Mouse (Mus musculus): ENCODE measurements around the gene Ccl4. TPM values are rescaled to one million over a fixed set of nuclear protein-coding genes. Genes with fewer than 3 reads are reported as not detected.

The Ccl4 gene
- polyA plus RNA-seq, 1 experiment from 2014 or later = 0.46 TPM

GRCm38 (mm10) chr11:83692008-83692407 lies 29.6 kb downstream of the Ccl4 start:
- no peaks in the 10 kb centered on the region for H3K36me3 ChIP-seq
- no peak overlapping the region for H3K4me2 ChIP-seq (replicated peaks)
- no peak overlapping the region for H3K27ac ChIP-seq (replicated peaks)
- no peaks in the 10 kb centered on the region for H3K27me3 ChIP-seq
- H3K4me3 ChIP-seq = no peak overlapping the region
- H3K4me1 ChIP-seq = no peaks in the 10 kb centered on the region
- H3K9me3 ChIP-seq = no peaks in the 10 kb centered on the region
- 74% methylated on average over 1 of the region's 1 CpGs for WGBS
- H3K9ac ChIP-seq (replicated peaks) = no peak overlapping the region
- no peak for ATAC-seq (replicated peaks)

GRCm38 (mm10) chr11:83703705-83704104 lies 41.3 kb downstream of the Ccl4 start, which contains the start of gene Wfdc17:
Gene Wfdc17, plus strand, starts transcription at chr11:83703991.
- Histone ChIP-seq H3K9ac (replicated peaks) (no peak within 1 kb of the TSS), H3K36me3 (no peaks in the 10 kb centered on the region), H3K27me3 (no peaks in the 10 kb centered on the region), H3K4me3 (no peak within 1 kb of the TSS), H3K4me1 (no peaks in the 10 kb centered on the region), H3K27ac (replicated peaks) (no peak within 1 kb of the TSS), H3K9me3 (no peaks in the 10 kb centered on the region), H3K4me2 (replicated peaks) (no peak within 1 kb of the TSS)
- ATAC-seq (replicated peaks) = no peak
- 71% methylated on average over 1 of the region's 1 CpGs for WGBS

GRCm38 (mm10) chr11:83708715-83709114 lies 46.3 kb downstream of the Ccl4 start, which contains the start of gene Wfdc18:
Gene Wfdc18, plus strand, starts transcription at chr11:83709015.
- H3K9me3 ChIP-seq = no peaks in the 10 kb centered on the region
- no peak within 1 kb of the TSS for H3K9ac ChIP-seq (replicated peaks)
- H3K4me3 ChIP-seq = no peak within 1 kb of the TSS
- 72% methylated on average over 4 of the region's 4 CpGs for WGBS
- H3K4me1 ChIP-seq = no peaks in the 10 kb centered on the region
- H3K4me2 ChIP-seq (replicated peaks) = no peak within 1 kb of the TSS
- no peaks in the 10 kb centered on the region for H3K27me3 ChIP-seq
- H3K36me3 ChIP-seq = no peaks in the 10 kb centered on the region
- no peak within 1 kb of the TSS for H3K27ac ChIP-seq (replicated peaks)
- no peak for ATAC-seq (replicated peaks)

- H3K27me3 ChIP-seq = no peaks in the 10 kb centered on the region
- 95% methylated on average over 5 of the region's 5 CpGs for WGBS
- H3K9me3 ChIP-seq = no peaks in the 10 kb centered on the region
- ATAC-seq (replicated peaks) = no peak
- no peak overlapping the region for H3K4me3 ChIP-seq
- H3K27ac ChIP-seq (replicated peaks) = no peak overlapping the region
- no peak overlapping the region for H3K9ac ChIP-seq (replicated peaks)
- no peaks in the 10 kb centered on the region for H3K36me3 ChIP-seq
- H3K4me2 ChIP-seq (replicated peaks) = no peak overlapping the region
- no peaks in the 10 kb centered on the region for H3K4me1 ChIP-seq
Observed at GRCm38 (mm10) chr11:83709683-83710082, 47.3 kb downstream of the Ccl4 start.

- no peak overlapping the region for H3K27ac ChIP-seq (replicated peaks)
- no peaks in the 10 kb centered on the region for H3K36me3 ChIP-seq
- H3K9ac ChIP-seq (replicated peaks) = no peak overlapping the region
- H3K27me3 ChIP-seq = no peaks in the 10 kb centered on the region
- H3K9me3 ChIP-seq = no peaks in the 10 kb centered on the region
- H3K4me3 ChIP-seq = no peak overlapping the region
- no peak overlapping the region for H3K4me2 ChIP-seq (replicated peaks)
- no peaks in the 10 kb centered on the region for H3K4me1 ChIP-seq
- no peak for ATAC-seq (replicated peaks)
- 60% methylated on average over 1 of the region's 1 CpGs for WGBS
Observed at GRCm38 (mm10) chr11:83712671-83713070, 50.3 kb downstream of the Ccl4 start.

GRCm38 (mm10) chr11:83713925-83714324 lies 51.5 kb downstream of the Ccl4 start:
- H3K4me1 ChIP-seq = no peaks in the 10 kb centered on the region
- no peak overlapping the region for H3K4me3 ChIP-seq
- no peaks in the 10 kb centered on the region for H3K36me3 ChIP-seq
- no peak overlapping the region for H3K9ac ChIP-seq (replicated peaks)
- no peak for ATAC-seq (replicated peaks)
- whole genome bisulfite sequencing = 90% methylated on average over 2 of the region's 2 CpGs
- no peaks in the 10 kb centered on the region for H3K27me3 ChIP-seq
- H3K4me2 ChIP-seq (replicated peaks) = no peak overlapping the region
- no peak overlapping the region for H3K27ac ChIP-seq (replicated peaks)
- H3K9me3 ChIP-seq = no peaks in the 10 kb centered on the region

Other genes starting within 250 kb of the Ccl4 start
- 0.69 and 0.80 TPM in 2 replicates for gene Gas2l2, start 233.1 kb upstream of the Ccl4 start, polyA plus RNA-seq (2015; fragmentation: Nextera tagmentation; extraction: Ambion mirVana)
- 0.22 and 0.36 TPM in 2 replicates for gene 1700020L24Rik, start 224.9 kb upstream of the Ccl4 start, polyA plus RNA-seq (2015; fragmentation: Nextera tagmentation; extraction: Ambion mirVana)
- 2.5 and 2.7 TPM in 2 replicates for gene Mmp28, start 199.5 kb upstream of the Ccl4 start, polyA plus RNA-seq (2015; fragmentation: Nextera tagmentation; extraction: Ambion mirVana)
- 12.3 and 12.9 TPM in 2 replicates for gene Taf15, start 189.5 kb upstream of the Ccl4 start, polyA plus RNA-seq (2015; fragmentation: Nextera tagmentation; extraction: Ambion mirVana)
- gene Heatr9, start 140.4 kb upstream of the Ccl4 start, polyA plus RNA-seq (2015; fragmentation: Nextera tagmentation; extraction: Ambion mirVana) = not detected in 2 replicates
- gene Ccl5, start 132.1 kb upstream of the Ccl4 start, polyA plus RNA-seq (2015; fragmentation: Nextera tagmentation; extraction: Ambion mirVana) = not detected in 2 replicates
- 1.2 and 1.7 TPM in 2 replicates for gene Ccl9, start 83.9 kb upstream of the Ccl4 start, polyA plus RNA-seq (2015; fragmentation: Nextera tagmentation; extraction: Ambion mirVana)
- gene Ccl6, start 69.5 kb upstream of the Ccl4 start, polyA plus RNA-seq (2015; fragmentation: Nextera tagmentation; extraction: Ambion mirVana) = 1.5 and 2.4 TPM in 2 replicates
- not detected in 2 replicates for gene Rpl9-ps1, start 17.0 kb upstream of the Ccl4 start, polyA plus RNA-seq (2015; fragmentation: Nextera tagmentation; extraction: Ambion mirVana)
- gene Ccl3, start 13.2 kb upstream of the Ccl4 start, polyA plus RNA-seq (2015; fragmentation: Nextera tagmentation; extraction: Ambion mirVana) = 1.2 and 1.5 TPM in 2 replicates
- not detected in 2 replicates for gene Wfdc17, start 41.4 kb downstream of the Ccl4 start, polyA plus RNA-seq (2015; fragmentation: Nextera tagmentation; extraction: Ambion mirVana)
- not detected in 2 replicates for gene Wfdc18, start 46.4 kb downstream of the Ccl4 start, polyA plus RNA-seq (2015; fragmentation: Nextera tagmentation; extraction: Ambion mirVana)
- gene Wfdc21, start 84.4 kb downstream of the Ccl4 start, polyA plus RNA-seq (2015; fragmentation: Nextera tagmentation; extraction: Ambion mirVana) = not detected in 2 replicates
- 42.4 TPM in 2 replicates for gene Heatr6, start 91.1 kb downstream of the Ccl4 start, polyA plus RNA-seq (2015; fragmentation: Nextera tagmentation; extraction: Ambion mirVana)
- gene Hnf1b, start 187.5 kb downstream of the Ccl4 start, polyA plus RNA-seq (2015; fragmentation: Nextera tagmentation; extraction: Ambion mirVana) = 0.08 TPM in 1 of 2 replicates, not detected in the other